Mouse (Mus musculus) midbrain, embryonic 10.5 days (tissue): Measurements from ENCODE around the gene Rnf151. TPM values are rescaled to one million over a fixed set of nuclear protein-coding genes. Genes with fewer than 3 reads are reported as not detected.

Source experiments
- DNase-seq: peaks from one replicate; pipeline ENCODE4 v3.0.0-alpha.2; 2017; ENCODE audit warnings: low spot score
- H3K27ac ChIP-seq: fragments of 300-500 bp; sonication (generic); replicated peaks from 2 replicates; pipeline ENCODE4 v1.5.1; 2016; ENCODE audit warnings: mild to moderate bottlenecking
- H3K27me3 ChIP-seq: fragments of 300-500 bp; sonication (generic); 2 replicates; pipeline ENCODE4 v1.6.1; 2016; ENCODE audit warnings: low read depth, mild to moderate bottlenecking; ENCODE audit not compliant: poor library complexity, severe bottlenecking
- H3K36me3 ChIP-seq: fragments of 300-500 bp; sonication (generic); 2 replicates; pipeline ENCODE4 v1.6.1; 2016; ENCODE audit warnings: mild to moderate bottlenecking, moderate library complexity
- H3K4me1 ChIP-seq: fragments of 300-500 bp; sonication (generic); 2 replicates; pipeline ENCODE4 v1.6.1; 2016
- H3K4me3 ChIP-seq: fragments of 300-500 bp; sonication (generic); 2 replicates; pipeline ENCODE4 v1.5.1; 2016; ENCODE audit warnings: mild to moderate bottlenecking, moderate library complexity
- H3K9me3 ChIP-seq: fragments of 300-500 bp; sonication (generic); replicated peaks from 2 replicates; pipeline ENCODE4 v1.6.1; 2016; ENCODE audit warnings: mild to moderate bottlenecking
- WGBS: fragments of 180-500 bp; shearing (Covaris S2); methylation state at CpG from one replicate; pipeline ENCODE4 v1.1.7; 2016; 5-methylcytosine and 5-hydroxymethylcytosine counted together
- polyA plus RNA-seq: library from polyadenylated mRNA; unstranded; fragments of >200 nt; fragmentation: Nextera tagmentation; extraction: Ambion mirVana; gene quantifications from 2 replicates; pipeline ENCODE4 v1.2.1, GENCODE M21; 2016

Gene Rnf151
- polyA plus RNA-seq, 1 experiment from 2014 or later, result 0.51 TPM

DNA sequence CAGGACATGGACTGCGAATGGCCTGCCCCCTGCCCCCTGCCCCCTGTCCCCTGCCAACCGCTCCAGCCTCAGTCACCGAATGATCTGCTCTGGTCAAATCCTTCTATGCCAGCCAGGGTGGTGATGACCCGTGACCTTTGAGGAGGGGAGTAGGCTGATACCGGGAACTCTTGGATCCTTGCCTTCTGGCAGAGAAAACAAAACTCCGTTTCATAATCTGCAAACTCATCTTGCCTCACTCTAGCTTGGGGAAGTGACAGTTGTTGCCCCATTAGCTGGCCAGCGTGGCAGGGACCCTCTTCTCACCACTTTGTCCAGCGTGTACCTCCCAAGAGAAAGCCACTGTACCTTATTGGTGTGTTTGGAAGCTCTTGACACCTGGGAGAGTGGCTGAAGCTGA is 24.4 kb upstream of the Rnf151 start:
- Histone ChIP-seq H3K27me3 (0 out of 2 replicates have a peak, but pooled peaks cover 10% of the 10 kb centered on the region), H3K4me3 (no peak overlapping the region), H3K9me3 (no peaks in the 10 kb centered on the region), H3K36me3 (0 out of 2 replicates have a peak, but pooled peaks cover 6% of the 10 kb centered on the region), H3K4me1 (peaks cover 7% of the 10 kb centered on the region), H3K27ac (no peak overlapping the region)
- WGBS, result 85% methylated on average over 8 of the region's 8 CpGs
- DNase-seq, result no peak

- Histone ChIP-seq H3K36me3 (0 out of 2 replicates have a peak, but pooled peaks cover 6% of the 10 kb centered on the region), H3K4me3 (no peak overlapping the region), H3K27ac (no peak overlapping the region), H3K4me1 (peaks cover 22% of the 10 kb centered on the region), H3K27me3 (no peaks in the 10 kb centered on the region), H3K9me3 (no peaks in the 10 kb centered on the region)
- DNase-seq, result no peak
- WGBS, result 79% methylated on average over 8 of the region's 8 CpGs
These were observed 22.1 kb upstream of the Rnf151 start for GRCm38 (mm10) chr17:24739926-24740325.

- H3K27ac ChIP-seq, result no peak overlapping the region
- H3K9me3 ChIP-seq, result no peaks in the 10 kb centered on the region
- H3K36me3 ChIP-seq, result 0 out of 2 replicates have a peak, but pooled peaks cover 6% of the 10 kb centered on the region
- no peak overlapping the region for H3K4me3 ChIP-seq
- no peak for DNase-seq
- peaks cover 22% of the 10 kb centered on the region for H3K4me1 ChIP-seq
- H3K27me3 ChIP-seq, result no peaks in the 10 kb centered on the region
- WGBS, result 80% methylated on average over 4 of the region's 4 CpGs
These were observed 20.4 kb upstream of the Rnf151 start for GRCm38 (mm10) chr17:24738238-24738637.

- Histone ChIP-seq H3K4me3 (peak overlapping the region; percentile 57), H3K27ac (no peak overlapping the region), H3K27me3 (no peaks in the 10 kb centered on the region), H3K4me1 (peaks cover 22% of the 10 kb centered on the region), H3K9me3 (no peaks in the 10 kb centered on the region), H3K36me3 (0 out of 2 replicates have a peak, but pooled peaks cover 6% of the 10 kb centered on the region)
- no peak for DNase-seq
- WGBS, result 32% methylated on average over 8 of the region's 8 CpGs
These were observed 19.4 kb upstream of the Rnf151 start for GRCm38 (mm10) chr17:24737135-24737810.

DNA sequence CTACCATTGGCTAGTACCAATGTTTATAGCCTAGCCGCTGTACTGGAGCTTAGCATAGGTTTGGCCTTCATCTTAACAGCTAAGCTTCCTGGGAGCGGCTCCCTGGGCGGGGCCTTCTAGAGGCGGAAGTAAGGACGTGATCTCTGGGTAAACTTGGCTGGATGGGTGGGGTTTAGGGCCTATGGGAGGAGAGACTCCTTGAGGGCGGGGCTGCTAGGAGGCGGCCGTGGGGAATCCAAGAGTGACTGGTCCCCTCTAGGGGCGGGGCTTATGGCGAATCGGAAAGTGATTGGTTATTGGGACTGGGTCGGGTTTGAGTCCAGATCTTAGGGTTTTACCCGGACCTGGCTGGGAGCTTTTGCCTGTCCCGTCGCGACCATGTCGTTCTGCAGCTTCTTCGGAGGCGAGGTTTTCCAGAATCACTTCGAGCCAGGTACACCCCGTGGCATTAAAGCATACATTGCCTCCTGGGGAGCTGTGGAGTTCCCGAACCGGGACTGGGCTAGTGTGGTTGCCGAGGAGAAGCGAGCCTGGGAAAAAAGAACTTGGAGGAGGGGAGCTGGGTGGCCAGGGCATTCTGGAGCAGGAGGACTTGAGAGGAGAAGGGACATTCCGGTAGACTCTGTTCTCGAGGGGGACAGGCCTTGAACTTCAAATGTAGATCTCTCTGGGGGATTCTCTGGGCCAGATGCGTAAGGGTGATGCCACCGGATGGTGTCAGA is 18.6 kb upstream of the Rnf151 start, which contains the start of gene Msrb1:
Gene Msrb1 (plus strand): TSS at position 313 of the 722 bp plus-strand sequence.
- Histone ChIP-seq H3K9me3 (no peaks in the 10 kb centered on the region), H3K27me3 (no peaks in the 10 kb centered on the region), H3K4me3 (peak within 1 kb of the TSS; percentile 57), H3K4me1 (peaks cover 22% of the 10 kb centered on the region), H3K36me3 (0 out of 2 replicates have a peak, but pooled peaks cover 6% of the 10 kb centered on the region), H3K27ac (peak within 1 kb of the TSS; percentile 81)
- DNase-seq, result peak; percentile 95
- WGBS, result 1% methylated on average over 29 of the region's 29 CpGs

- Histone ChIP-seq H3K36me3 (0 out of 2 replicates have a peak, but pooled peaks cover 6% of the 10 kb centered on the region), H3K4me1 (peaks cover 22% of the 10 kb centered on the region), H3K27me3 (no peaks in the 10 kb centered on the region), H3K27ac (no peak overlapping the region), H3K4me3 (peak overlapping the region; percentile 57; the same call in 1 of the 2 replicates), H3K9me3 (no peaks in the 10 kb centered on the region)
- 80% methylated on average over 7 of the region's 7 CpGs for WGBS
- DNase-seq, result no peak
These were observed 17.6 kb upstream of the Rnf151 start for GRCm38 (mm10) chr17:24735446-24735845.

GRCm38 (mm10) chr17:24734513-24734912 is 16.6 kb upstream of the Rnf151 start:
- no peak for DNase-seq
- no peaks in the 10 kb centered on the region for H3K36me3 ChIP-seq
- H3K4me3 ChIP-seq, result no peak overlapping the region
- peaks cover 22% of the 10 kb centered on the region for H3K4me1 ChIP-seq
- H3K9me3 ChIP-seq, result no peaks in the 10 kb centered on the region
- no peaks in the 10 kb centered on the region for H3K27me3 ChIP-seq
- WGBS, result 82% methylated on average over 1 of the region's 1 CpGs
- H3K27ac ChIP-seq, result no peak overlapping the region

GRCm38 (mm10) chr17:24733434-24734050 is 15.7 kb upstream of the Rnf151 start:
- H3K4me3 ChIP-seq, result no peak overlapping the region
- WGBS, result 89% methylated on average over 21 of the region's 21 CpGs

DNA sequence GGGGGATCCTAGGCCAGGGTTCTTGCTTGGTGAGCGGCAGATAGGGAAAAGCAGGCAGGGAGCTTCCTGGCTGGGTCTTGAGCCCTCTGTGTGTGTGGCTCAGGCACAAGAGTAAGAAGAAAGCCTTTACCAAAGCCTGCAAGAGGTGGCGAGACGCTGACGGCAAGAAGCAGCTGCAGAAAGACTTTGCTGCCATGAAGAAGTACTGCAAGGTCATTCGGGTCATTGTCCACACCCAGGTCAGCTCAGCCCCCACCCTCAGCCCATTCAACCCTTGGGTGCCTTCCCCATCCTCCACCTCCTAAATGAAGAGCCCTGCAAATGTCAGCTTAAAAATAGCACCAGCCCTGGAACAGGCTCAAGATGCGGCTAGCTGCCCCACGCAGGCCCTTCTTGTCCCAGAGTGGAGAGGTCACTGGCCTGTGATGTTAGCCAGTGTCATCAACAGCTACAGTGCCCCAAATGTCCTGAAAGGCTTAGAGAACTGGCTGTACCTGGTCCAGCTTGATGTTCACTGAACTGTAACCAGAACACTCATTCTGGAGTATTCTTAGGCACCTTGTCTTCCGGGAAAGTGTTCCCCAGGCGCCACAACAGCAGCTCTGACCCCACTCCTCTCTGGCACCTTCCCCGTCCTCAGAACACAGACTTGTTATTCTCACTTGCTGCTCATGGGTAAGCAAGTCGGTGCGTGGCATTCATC is 14.5 kb upstream of the Rnf151 start:
- DNase-seq, result no peak
- no peaks in the 10 kb centered on the region for H3K27me3 ChIP-seq
- peaks cover 16% of the 10 kb centered on the region for H3K4me1 ChIP-seq
- WGBS, result 78% methylated on average over 12 of the region's 12 CpGs
- H3K9me3 ChIP-seq, result no peaks in the 10 kb centered on the region
- H3K27ac ChIP-seq, result no peak overlapping the region
- no peak overlapping the region for H3K4me3 ChIP-seq
- no peaks in the 10 kb centered on the region for H3K36me3 ChIP-seq

More at GRCm38 (mm10) chr17:24733434-24734050, 15.7 kb upstream of the Rnf151 start:
- no peaks in the 10 kb centered on the region for H3K27me3 ChIP-seq
- DNase-seq, result no peak
- peaks cover 22% of the 10 kb centered on the region for H3K4me1 ChIP-seq
- H3K36me3 ChIP-seq, result no peaks in the 10 kb centered on the region
- H3K9me3 ChIP-seq, result no peaks in the 10 kb centered on the region
- H3K27ac ChIP-seq, result no peak overlapping the region

DNA sequence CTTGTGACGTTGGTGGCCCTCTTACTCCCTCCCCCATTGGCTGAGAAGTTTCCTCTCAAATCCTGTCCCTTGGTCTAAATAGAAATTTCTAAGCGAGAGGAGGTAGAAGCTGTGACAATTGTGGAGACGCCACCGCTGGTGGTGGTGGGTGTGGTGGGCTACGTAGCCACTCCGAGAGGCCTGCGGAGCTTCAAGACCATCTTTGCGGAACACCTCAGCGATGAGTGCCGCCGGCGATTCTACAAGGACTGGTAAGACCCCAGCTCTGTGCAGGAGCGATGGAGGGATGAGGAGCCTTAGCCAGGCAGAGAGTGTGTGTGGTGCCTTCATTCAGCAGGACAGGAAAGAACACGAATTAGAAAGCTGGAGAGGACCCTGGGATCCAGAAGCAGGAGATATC is 12.9 kb upstream of the Rnf151 start:
- whole genome bisulfite sequencing, result 85% methylated on average over 14 of the region's 14 CpGs
- H3K9me3 ChIP-seq, result no peaks in the 10 kb centered on the region
- no peak for DNase-seq
- H3K27me3 ChIP-seq, result no peaks in the 10 kb centered on the region
- no peaks in the 10 kb centered on the region for H3K36me3 ChIP-seq
- H3K4me1 ChIP-seq, result peaks cover 3% of the 10 kb centered on the region
- H3K4me3 ChIP-seq, result no peak overlapping the region
- H3K27ac ChIP-seq, result no peak overlapping the region

DNA sequence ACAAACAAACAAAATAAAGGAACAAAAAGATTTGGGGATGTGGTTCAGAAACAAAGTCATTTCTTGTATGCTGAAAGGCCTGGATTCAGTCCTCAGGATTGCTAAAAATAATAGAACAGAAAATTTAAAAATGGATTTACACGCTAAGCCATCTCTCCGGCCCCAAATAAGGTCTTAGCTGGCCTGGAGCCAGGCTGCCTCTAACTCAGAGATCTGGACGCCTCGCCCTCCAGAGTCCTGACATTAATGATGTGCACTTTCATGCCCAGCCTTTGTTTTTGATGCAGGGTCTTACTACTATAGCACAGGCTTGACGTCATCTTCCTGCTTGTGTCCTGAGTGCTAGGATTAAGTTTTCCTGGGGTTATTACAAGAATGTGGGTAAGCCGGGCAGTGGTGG is 11.2 kb upstream of the Rnf151 start:
- H3K27me3 ChIP-seq, result no peaks in the 10 kb centered on the region
- no peaks in the 10 kb centered on the region for H3K36me3 ChIP-seq
- no peak overlapping the region for H3K4me3 ChIP-seq
- 86% methylated on average over 6 of the region's 6 CpGs for whole genome bisulfite sequencing
- no peak overlapping the region for H3K27ac ChIP-seq
- peaks cover 3% of the 10 kb centered on the region; the same call in 1 of the 2 replicates for H3K4me1 ChIP-seq
- no peaks in the 10 kb centered on the region for H3K9me3 ChIP-seq
- DNase-seq, result no peak

GRCm38 (mm10) chr17:24728184-24728583 is 10.3 kb upstream of the Rnf151 start:
- H3K27me3 ChIP-seq, result no peaks in the 10 kb centered on the region
- H3K36me3 ChIP-seq, result no peaks in the 10 kb centered on the region
- DNase-seq, result no peak
- H3K9me3 ChIP-seq, result no peaks in the 10 kb centered on the region
- WGBS, result 73% methylated on average over 17 of the region's 17 CpGs
- no peak overlapping the region for H3K4me3 ChIP-seq
- no peak overlapping the region for H3K27ac ChIP-seq
- H3K4me1 ChIP-seq, result peaks cover 10% of the 10 kb centered on the region
